Mouse (Mus musculus) yolk sac, embryonic 10.5 days (tissue): ENCODE results near the gene Olfr671.
"Not testable (repeated sequence)": the region's sequence is repeated elsewhere in the genome, so short reads cannot be mapped to it uniquely, and the experiment has no call there.

Experiments used
- DNase-seq: peaks from one replicate; pipeline ENCODE4 v3.0.0-alpha.2; 2017; ENCODE audit warnings: low spot score

The Olfr671 gene

DNA sequence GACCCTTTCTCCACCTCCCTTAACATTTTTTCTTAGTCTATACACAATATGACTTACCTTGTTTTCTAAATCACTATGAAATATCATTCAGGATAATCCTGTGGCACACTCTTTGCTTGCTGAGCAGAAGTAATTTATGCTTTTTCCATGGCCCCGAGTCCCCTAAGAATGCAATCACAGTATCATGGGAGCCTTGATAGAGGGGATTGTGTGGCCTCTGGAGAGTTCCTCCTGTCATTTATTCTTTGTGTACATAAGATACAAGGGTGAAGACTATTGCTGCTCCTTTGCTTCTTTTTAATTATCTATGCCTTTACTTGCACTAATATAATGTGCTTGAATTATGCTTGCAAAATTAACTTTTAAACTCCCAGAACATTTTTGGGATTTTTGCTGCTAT, at the start of gene Olfr671:
TSS of gene Olfr671 (minus strand) at position 101 of the 400 bp plus-strand sequence.
- DNase-seq = no peak

- no peak for DNase-seq
These were observed 49.4 kb upstream of the Olfr671 start, which contains the start of gene Olfr675 for GRCm38 (mm10) chr7:105028360-105028759. Gene Olfr675, minus strand, starts transcription at chr7:105028460.

- no peak for DNase-seq
These were observed 43.6 kb upstream of the Olfr671 start for GRCm38 (mm10) chr7:105022530-105022929.

GRCm38 (mm10) chr7:105001929-105002328, 23.0 kb upstream of the Olfr671 start, which contains the start of gene Olfr672:
Gene Olfr672, minus strand, starts transcription at chr7:105002029.
- no peak for DNase-seq

- not testable (repeated sequence) for DNase-seq
These were observed 6.4 kb downstream of the Olfr671 start for GRCm38 (mm10) chr7:104972507-104972906.

- DNase-seq = no peak
These were observed 16.4 kb downstream of the Olfr671 start, which contains the start of gene Olfr670 for GRCm38 (mm10) chr7:104962520-104962919. Gene Olfr670, minus strand, starts transcription at chr7:104962620.

- DNase-seq = not testable (repeated sequence)
These were observed 28.7 kb downstream of the Olfr671 start for GRCm38 (mm10) chr7:104950234-104950633.

DNA sequence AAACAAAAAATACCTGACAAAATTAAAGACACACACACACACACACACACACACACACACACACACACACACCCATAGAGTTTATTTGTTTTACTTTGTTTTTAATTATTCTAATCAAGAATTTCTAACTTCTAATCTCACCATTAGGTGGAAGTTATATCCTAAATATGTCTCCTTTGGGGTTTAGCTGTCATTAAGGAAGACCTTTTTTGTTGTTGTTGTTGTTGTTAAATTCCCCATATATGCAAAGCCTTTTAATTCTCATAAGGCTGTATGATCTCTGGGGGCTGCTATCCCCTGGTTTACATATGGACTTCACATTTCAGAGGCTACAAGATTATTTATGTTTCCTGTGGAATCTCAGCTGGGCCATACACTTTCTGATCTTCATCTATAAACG, 45.0 kb downstream of the Olfr671 start, which contains the start of gene Olfr669:
TSS of gene Olfr669 (plus strand) at position 301 of the 400 bp plus-strand sequence.
- DNase-seq = no peak

DNA sequence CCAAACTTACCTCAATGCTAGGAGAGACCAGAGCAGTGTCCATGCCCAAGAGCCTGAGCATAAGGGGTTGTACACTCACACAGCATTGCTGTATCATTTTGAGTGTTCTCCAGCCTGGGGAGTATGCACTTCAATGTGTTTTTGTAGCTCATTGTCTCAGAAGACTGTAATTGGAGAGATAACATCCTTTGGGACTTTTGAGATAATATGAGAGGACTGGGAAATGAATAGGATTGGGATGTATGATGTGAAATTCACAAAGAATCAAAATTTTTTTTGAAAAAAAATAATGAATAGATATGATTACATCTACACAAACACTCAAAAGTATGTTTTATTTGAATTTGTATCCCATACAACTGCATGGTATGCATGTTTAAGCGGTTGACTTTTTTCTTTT, 51.0 kb downstream of the Olfr671 start, which contains the start of gene Olfr668:
TSS of gene Olfr668 (minus strand) at position 101 of the 400 bp plus-strand sequence.
- DNase-seq = no peak
